Mouse (Mus musculus) bone marrow macrophage, adult 2 months (primary cell): Measurements from ENCODE around the gene Gpr61. TPM values are rescaled to one million over a fixed set of nuclear protein-coding genes. Genes with fewer than 3 reads are reported as not detected.

ENCODE experiments used
- H3K27ac ChIP-seq: 2 replicates; pipeline ENCODE4 v1.5.1; 2012; ENCODE audit warnings: low read depth, low read length; ENCODE audit not compliant: insufficient read depth
- H3K4me1 ChIP-seq: 2 replicates; pipeline ENCODE4 v1.6.1; 2012; ENCODE audit warnings: low read length; ENCODE audit not compliant: control insufficient read depth, insufficient read depth
- H3K4me3 ChIP-seq: 2 replicates; pipeline ENCODE4 v1.5.1; 2012; ENCODE audit warnings: mild to moderate bottlenecking, low read length, moderate library complexity; ENCODE audit not compliant: insufficient read depth
- CTCF ChIP-seq: IDR thresholded peaks from 2 replicates; pipeline ENCODE4 v1.5.1; 2012; ENCODE audit warnings: low read depth, mild to moderate bottlenecking, low read length, moderate library complexity
- POLR2A ChIP-seq: IDR thresholded peaks from 2 replicates; pipeline ENCODE4 v1.6.1; 2012; ENCODE audit warnings: mild to moderate bottlenecking, low read depth, low read length, borderline replicate concordance
- polyA plus RNA-seq: library from polyadenylated mRNA; stranded (reverse); fragments of >200 nt; gene quantifications from 2 replicates; pipeline ENCODE4 v1.2.4, GENCODE M21; 2012; ENCODE audit not compliant: missing spikeins, insufficient read depth, insufficient read length

Gpr61 gene
- polyA plus RNA-seq, 1 experiment, result not detected

DNA sequence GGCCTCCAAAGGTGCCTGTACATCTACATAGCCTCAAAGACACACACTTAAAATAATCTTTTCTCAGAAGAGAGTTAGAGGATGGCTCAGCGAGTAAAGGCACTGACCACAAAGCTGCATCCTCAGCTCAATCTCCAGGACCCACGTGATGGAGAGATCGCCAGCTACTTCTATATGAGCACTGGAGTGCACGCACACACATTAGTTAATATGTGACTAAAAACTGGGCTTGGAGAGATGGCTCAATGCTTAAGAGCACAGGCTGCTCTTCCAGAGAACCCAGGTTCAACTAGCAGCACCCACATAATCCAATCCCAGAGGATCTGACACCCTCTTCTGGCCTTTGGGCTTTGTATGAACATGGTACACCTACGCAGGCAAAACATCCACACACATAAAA lies 23.5 kb downstream of the Gpr61 start:
- no peak overlapping the region for H3K4me3 ChIP-seq
- TF ChIP-seq CTCF (no peak), POLR2A (no peak)
- peaks cover 40% of the 10 kb centered on the region for H3K4me1 ChIP-seq
- H3K27ac ChIP-seq, result 0 out of 2 replicates have a peak overlapping the region, but pooled peaks have one; percentile 89

DNA sequence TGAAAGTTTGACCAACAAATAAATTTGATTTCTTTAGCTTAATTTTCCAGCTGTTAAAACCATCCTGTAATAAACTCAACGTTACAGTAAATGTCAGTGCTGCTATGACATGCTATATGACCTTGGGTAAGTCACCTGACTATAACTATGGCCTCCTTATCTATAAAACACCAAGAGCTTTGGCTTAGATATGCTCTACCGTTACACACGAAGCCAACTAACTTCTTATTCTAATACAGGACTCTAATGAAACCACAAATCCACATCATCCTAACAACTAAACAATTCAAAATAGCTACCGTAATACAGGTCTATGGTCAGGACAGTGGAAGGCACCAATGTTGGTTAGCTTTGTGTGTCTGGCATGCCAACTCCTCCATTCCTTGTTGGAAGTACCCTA lies 24.9 kb downstream of the Gpr61 start:
- Histone ChIP-seq H3K27ac (no peak overlapping the region), H3K4me1 (peaks cover 33% of the 10 kb centered on the region), H3K4me3 (no peak overlapping the region)
- TF ChIP-seq POLR2A (no peak), CTCF (no peak)

DNA sequence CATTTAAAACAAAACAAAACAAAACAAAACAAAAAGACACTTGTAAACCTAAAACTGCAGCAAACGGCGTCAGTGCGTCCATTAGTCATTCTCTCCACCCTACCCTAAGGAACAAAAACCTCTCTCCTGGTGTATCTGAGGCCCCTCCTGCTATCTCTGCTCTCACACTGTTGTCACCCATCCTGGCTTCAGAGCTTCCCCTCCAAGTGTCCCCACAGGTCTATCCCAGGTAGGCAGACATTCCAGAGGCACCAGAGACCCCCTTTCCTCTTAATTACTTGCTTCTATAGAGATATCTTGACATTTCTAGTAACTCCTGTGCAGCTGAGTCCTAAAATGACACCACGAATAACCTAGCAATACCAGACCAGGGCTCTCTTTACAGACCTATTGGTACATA lies 25.3 kb downstream of the Gpr61 start:
- H3K27ac ChIP-seq, result no peak overlapping the region
- H3K4me1 ChIP-seq, result peaks cover 31% of the 10 kb centered on the region
- no peak for TF ChIP-seq CTCF
- no peak for TF ChIP-seq POLR2A
- H3K4me3 ChIP-seq, result no peak overlapping the region

DNA sequence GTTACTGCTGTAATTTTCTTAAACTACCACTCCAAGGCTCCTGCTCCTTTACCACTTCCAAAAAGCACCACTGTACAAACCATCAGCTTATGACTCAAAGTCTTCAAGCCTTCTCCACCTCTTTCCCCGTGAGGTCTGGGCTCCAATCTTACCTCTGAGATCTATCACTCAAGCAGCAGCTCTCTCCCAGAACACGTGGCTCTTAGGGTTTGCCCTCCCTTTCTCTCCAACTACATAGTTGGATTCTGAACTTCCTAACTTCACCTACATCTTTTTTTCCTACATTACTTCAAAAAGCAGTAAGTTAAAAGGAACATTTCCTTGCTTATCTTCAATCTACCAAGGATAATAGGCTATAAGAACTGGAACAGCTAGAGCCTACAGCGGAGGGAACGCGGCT lies 26.2 kb downstream of the Gpr61 start:
- no peak for TF ChIP-seq POLR2A
- TF ChIP-seq CTCF, result no peak
- H3K4me3 ChIP-seq, result no peak overlapping the region
- H3K4me1 ChIP-seq, result peaks cover 27% of the 10 kb centered on the region
- no peak overlapping the region for H3K27ac ChIP-seq

DNA sequence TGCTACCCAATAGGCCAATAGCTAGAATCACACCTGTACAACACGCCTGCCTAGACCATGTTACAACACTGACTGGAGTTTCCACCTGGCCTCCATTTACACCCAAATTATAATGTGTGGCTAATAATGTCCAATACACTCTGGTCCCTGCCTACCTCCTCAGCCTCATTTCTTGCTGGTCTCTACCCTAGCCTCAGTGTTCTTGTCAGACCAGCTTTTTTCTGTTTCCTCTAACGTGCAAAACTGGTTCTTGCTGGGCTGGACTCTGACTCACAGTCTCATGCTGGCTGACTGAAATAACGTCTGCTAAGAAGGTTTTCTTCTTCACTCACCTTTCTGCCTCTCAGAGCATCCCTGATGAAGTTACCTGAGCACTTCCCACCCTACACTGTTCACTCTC lies 28.4 kb downstream of the Gpr61 start:
- H3K27ac ChIP-seq, result no peak overlapping the region
- H3K4me3 ChIP-seq, result no peak overlapping the region
- TF ChIP-seq CTCF (no peak), POLR2A (no peak)
- H3K4me1 ChIP-seq, result peaks cover 10% of the 10 kb centered on the region

DNA sequence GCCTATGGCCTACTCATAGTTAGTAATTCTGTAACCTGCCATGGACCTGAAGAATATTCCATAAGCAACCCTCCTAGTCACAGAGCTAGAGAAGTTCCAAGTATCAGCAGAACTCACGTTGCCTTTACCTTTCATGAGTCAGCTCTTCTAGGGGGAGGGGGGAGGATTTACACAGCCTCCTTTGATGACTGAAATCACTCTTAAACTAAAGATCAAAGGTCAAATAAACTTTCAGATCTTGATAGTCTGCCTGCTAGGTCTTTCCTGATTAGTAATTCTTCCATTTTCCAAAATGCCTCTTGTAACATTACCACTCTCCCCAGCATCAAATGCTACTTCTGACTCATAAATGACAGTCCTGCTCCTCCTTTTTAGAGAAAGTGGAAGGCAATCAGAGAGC lies 30.6 kb downstream of the Gpr61 start:
- no peak overlapping the region for H3K27ac ChIP-seq
- no peak for TF ChIP-seq CTCF
- no peak for TF ChIP-seq POLR2A
- H3K4me3 ChIP-seq, result no peak overlapping the region
- H3K4me1 ChIP-seq, result peaks cover 3% of the 10 kb centered on the region; the same call in 1 of the 2 replicates

DNA sequence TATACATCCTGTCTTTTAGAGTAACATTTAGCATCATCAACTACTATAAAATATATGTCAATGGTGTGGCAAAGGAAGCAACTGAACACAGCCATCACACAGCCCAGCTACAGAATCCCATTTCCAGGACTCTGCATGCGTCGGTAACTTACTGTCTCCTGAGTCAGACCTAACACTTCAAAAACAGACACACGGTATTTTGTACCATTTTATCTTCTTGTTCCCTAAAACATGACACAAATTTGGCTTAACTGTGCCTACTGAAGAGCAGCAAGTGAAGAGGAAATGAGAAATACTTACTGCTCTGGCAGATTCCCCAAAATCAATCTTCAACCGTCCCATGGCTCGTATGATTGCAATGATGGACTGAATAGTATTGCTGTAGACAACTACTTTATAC lies 31.4 kb downstream of the Gpr61 start:
- TF ChIP-seq POLR2A (no peak), CTCF (no peak)
- no peak overlapping the region for H3K4me3 ChIP-seq
- H3K4me1 ChIP-seq, result peaks cover 3% of the 10 kb centered on the region; the same call in 1 of the 2 replicates
- H3K27ac ChIP-seq, result no peak overlapping the region; the same call in 1 of the 2 replicates

DNA sequence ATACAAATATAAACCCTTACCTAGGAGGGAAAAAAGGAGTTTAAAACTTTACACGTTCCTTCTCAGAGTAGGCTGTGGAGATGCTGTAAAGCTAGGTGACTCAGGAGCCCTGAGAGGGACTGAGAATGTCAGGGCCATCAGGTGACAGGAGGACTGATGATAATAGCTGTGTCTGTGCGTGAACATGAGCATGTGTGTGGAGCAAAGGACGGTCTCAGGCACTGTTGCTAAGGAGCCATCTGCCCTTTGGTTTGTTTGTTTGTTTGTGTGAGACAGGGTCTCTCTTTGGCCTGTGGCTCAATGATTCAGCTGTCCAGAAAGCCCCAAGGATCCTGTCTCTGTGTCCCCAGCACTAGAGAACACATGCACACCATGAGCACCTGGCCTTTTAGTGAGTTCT lies 33.6 kb downstream of the Gpr61 start:
- Histone ChIP-seq H3K27ac (no peak overlapping the region), H3K4me3 (no peak overlapping the region), H3K4me1 (peaks cover 3% of the 10 kb centered on the region; the same call in 1 of the 2 replicates)
- TF ChIP-seq CTCF (no peak), POLR2A (no peak)

DNA sequence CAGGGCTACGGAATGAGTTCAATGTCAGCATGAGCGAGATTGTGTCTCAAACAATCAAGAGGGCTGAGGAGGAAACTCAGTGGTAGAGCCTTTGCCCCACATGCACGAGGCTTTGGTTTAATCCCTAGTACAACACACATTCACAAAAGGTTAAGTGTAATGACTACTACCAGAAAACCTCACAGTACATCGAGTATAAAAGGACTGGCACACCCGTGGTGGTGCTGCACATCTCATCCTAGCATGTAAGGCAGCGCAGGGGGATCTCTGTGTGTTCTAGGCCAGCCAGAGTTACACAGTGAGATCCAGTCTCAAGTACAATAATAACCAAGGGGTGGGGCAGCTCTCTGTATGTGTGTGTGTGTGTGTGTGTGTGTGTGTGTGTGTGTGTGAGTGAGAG lies 37.2 kb downstream of the Gpr61 start:
- H3K4me1 ChIP-seq, result peaks cover under 1% of the 10 kb centered on the region; the same call in 1 of the 2 replicates

DNA sequence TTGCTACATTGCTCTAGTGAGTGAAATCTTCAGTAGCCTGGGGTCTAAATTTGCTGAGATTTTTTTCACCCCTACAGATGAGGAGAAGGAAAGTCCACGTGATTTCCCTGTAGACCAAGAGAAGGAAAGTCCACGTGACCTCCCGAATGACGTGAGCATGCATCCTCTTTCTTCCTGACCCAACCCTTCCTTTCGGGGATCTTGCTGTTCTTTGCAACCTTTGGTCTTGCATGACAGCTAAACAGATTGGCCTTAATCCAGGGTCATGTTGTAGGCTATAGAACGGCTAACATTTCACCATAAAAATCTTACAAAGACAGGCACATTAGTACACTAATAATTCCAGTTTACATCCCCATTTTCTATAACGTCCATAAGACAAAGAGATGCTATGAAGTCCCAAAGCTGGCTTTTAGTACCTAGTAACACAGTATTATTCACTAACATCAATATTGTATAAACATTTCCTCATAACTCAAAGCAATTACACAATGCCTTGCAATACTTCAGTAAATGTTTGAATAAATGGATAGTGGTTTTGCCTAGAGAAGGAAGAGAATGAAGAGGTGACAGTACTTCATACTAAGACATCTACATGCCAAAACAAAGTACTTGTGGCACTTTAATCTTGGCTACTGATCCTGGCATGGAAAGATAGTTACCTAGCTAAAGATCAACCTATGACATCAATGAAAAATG lies 40.9 kb downstream of the Gpr61 start:
- H3K27ac ChIP-seq, result no peak overlapping the region
- H3K4me3 ChIP-seq, result no peak overlapping the region
- TF ChIP-seq POLR2A (no peak), CTCF (no peak)
- H3K4me1 ChIP-seq, result peaks cover 5% of the 10 kb centered on the region

More for the DNA sequence above, 37.2 kb downstream of the Gpr61 start:
- no peak for TF ChIP-seq CTCF
- no peak for TF ChIP-seq POLR2A
- no peak overlapping the region for H3K4me3 ChIP-seq
- H3K27ac ChIP-seq, result no peak overlapping the region

DNA sequence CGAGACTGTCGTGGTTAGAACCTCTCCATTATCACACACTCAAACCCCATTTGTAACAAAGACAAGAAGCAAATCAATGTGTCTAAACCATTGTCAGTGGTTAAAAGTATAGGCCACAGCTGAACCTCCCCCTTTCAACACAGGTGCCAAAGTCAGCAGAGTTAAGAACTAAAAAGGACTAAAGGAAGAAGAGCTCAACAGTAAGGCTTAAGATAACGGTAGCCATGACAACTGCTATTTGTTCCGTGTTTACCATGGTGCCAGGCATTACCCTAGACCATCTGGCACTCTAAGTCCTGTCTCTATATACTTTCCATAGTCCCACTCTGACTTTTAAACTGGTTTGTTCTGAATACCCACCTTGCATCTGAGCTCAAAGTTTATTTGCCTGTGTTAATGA lies 42.0 kb downstream of the Gpr61 start:
- Histone ChIP-seq H3K27ac (no peak overlapping the region), H3K4me3 (no peak overlapping the region), H3K4me1 (peaks cover 5% of the 10 kb centered on the region)
- TF ChIP-seq POLR2A (no peak), CTCF (no peak)
